In genomic region chr14:54463959-54464292, GRCm38 (mm10) we compare ENCODE assay signal across 8 mouse cellular contexts. TPM values are rescaled to one million over a fixed set of nuclear protein-coding genes. Genes with fewer than 3 reads are reported as not detected.
DNase-seq lines count a peak whose midpoint lies in the region; ATAC-seq and TF ChIP-seq lines count a peak whose summit lies in the region.

TSS of gene Lrp10 (plus strand) at chr14:54464137.

- TF ChIP-seq CTCF in liver, embryonic 14.5 days (IDR thresholded peaks at IDR 0.05; ENCODE audit: low read depth): no peak

- peak; percentile 83 to 87 for DNase-seq in CD8-positive naive resting alpha-beta T cell, adult 2 months (ENCODE audit: low read depth in 2 of 2, low spot score in 2 of 2)
- peak; percentile 82 for DNase-seq in c-Kit-positive CD71-positive TER-119-negative erythroid progenitor cells, embryonic 14.5 days (ENCODE audit: low read depth)
- DNase-seq in kidney, postnatal 36 days: peak; percentile 90 to 96
- peak; percentile 83 to 88 (median 84) for DNase-seq in liver, embryonic 14.5 days (ENCODE audit: low read depth in 3 of 3, low spot score in 3 of 3)
- peak; percentile 88 for DNase-seq in neural tube, embryonic 10.5 days (ENCODE audit: extremely low spot score, low spot score)

- H3K4me2 ChIP-seq in forebrain, embryonic 12.5 days: peak within 1 kb of the TSS; percentile 92
- peak within 1 kb of the TSS; percentile 88 for H3K4me2 ChIP-seq in heart, embryonic 16.5 days (ENCODE audit: low read depth, low read length)
- peak within 1 kb of the TSS; percentile 70 for H3K4me2 ChIP-seq in liver, embryonic 14.5 days (ENCODE audit: low read depth)
- peak within 1 kb of the TSS; percentile 84 for H3K4me2 ChIP-seq in stomach, embryonic 15.5 days

- no peaks in the 10 kb centered on the region for H3K27me3 ChIP-seq in forebrain, embryonic 12.5 days
- no peaks in the 10 kb centered on the region for H3K27me3 ChIP-seq in heart, embryonic 16.5 days (ENCODE audit: control insufficient read depth, insufficient read depth, low read length)
- H3K27me3 ChIP-seq in liver, embryonic 14.5 days (ENCODE audit: control insufficient read depth, insufficient read depth, low read length): no peaks in the 10 kb centered on the region
- H3K27me3 ChIP-seq in stomach, embryonic 15.5 days (replicated peaks): no peaks in the 10 kb centered on the region

- peak within 1 kb of the TSS; percentile 82 for H3K4me3 ChIP-seq in forebrain, embryonic 12.5 days (replicated peaks)
- H3K4me3 ChIP-seq in heart, embryonic 16.5 days (ENCODE audit: low read length): peak within 1 kb of the TSS; percentile 92
- H3K4me3 ChIP-seq in liver, embryonic 14.5 days (ENCODE audit: insufficient read depth in 1 of 2, low read depth in 2 of 2, low read length in 2 of 2): peak within 1 kb of the TSS; percentile 71 to 95
- peak within 1 kb of the TSS; percentile 96 for H3K4me3 ChIP-seq in stomach, embryonic 15.5 days (replicated peaks)

- no peaks in the 10 kb centered on the region for H3K9me3 ChIP-seq in forebrain, embryonic 12.5 days
- no peaks in the 10 kb centered on the region for H3K9me3 ChIP-seq in heart, embryonic 16.5 days (replicated peaks; ENCODE audit: control insufficient read depth, low read length)
- no peaks in the 10 kb centered on the region for H3K9me3 ChIP-seq in liver, embryonic 14.5 days (ENCODE audit: control insufficient read depth, low read length)
- no peaks in the 10 kb centered on the region for H3K9me3 ChIP-seq in stomach, embryonic 15.5 days

- H3K9ac ChIP-seq in forebrain, embryonic 12.5 days: peak within 1 kb of the TSS; percentile 79
- H3K9ac ChIP-seq in heart, embryonic 16.5 days (ENCODE audit: low read length): peak within 1 kb of the TSS; percentile 87
- H3K9ac ChIP-seq in liver, embryonic 14.5 days (replicated peaks): peak within 1 kb of the TSS; percentile 84
- peak within 1 kb of the TSS; percentile 84 for H3K9ac ChIP-seq in stomach, embryonic 15.5 days

- H3K27ac ChIP-seq in forebrain, embryonic 12.5 days: peak within 1 kb of the TSS; percentile 69; the same call in 1 of the 2 replicates
- H3K27ac ChIP-seq in heart, embryonic 16.5 days (ENCODE audit: low read length): peak within 1 kb of the TSS; percentile 90
- H3K27ac ChIP-seq in liver, embryonic 14.5 days: peak within 1 kb of the TSS; percentile 76
- peak within 1 kb of the TSS; percentile 90 for H3K27ac ChIP-seq in stomach, embryonic 15.5 days

- 0% methylated on average over 29 of the region's 35 CpGs for WGBS in forebrain, embryonic 12.5 days
- WGBS in heart, embryonic 16.5 days: under 1% methylated on average over 35 of the region's 35 CpGs
- WGBS in liver, embryonic 14.5 days (ENCODE audit: insufficient replicate concordance): under 1% methylated on average over 35 of the region's 35 CpGs
- under 1% methylated on average over 35 of the region's 35 CpGs for WGBS in stomach, embryonic 15.5 days

- peaks cover 16% of the 10 kb centered on the region for H3K36me3 ChIP-seq in forebrain, embryonic 12.5 days (replicated peaks)
- peaks cover 20% of the 10 kb centered on the region for H3K36me3 ChIP-seq in heart, embryonic 16.5 days (ENCODE audit: control insufficient read depth, insufficient read depth)
- H3K36me3 ChIP-seq in liver, embryonic 14.5 days (replicated peaks; ENCODE audit: control insufficient read depth, insufficient read depth, low read depth): peaks cover 16% of the 10 kb centered on the region
- H3K36me3 ChIP-seq in stomach, embryonic 15.5 days: peaks cover 11% of the 10 kb centered on the region

- ATAC-seq in forebrain, embryonic 12.5 days (ENCODE audit: low FRiP score): peak; percentile 94
- ATAC-seq in heart, embryonic 16.5 days (replicated peaks; ENCODE audit: extremely low read depth, insufficient read depth, low FRiP score): peak; percentile 89
- ATAC-seq in liver, embryonic 14.5 days (ENCODE audit: insufficient read depth): peak; percentile 87
- peak; percentile 87 for ATAC-seq in stomach, embryonic 15.5 days (ENCODE audit: insufficient read depth, low FRiP score, low read depth)

- no peak for TF ChIP-seq EP300 in liver, embryonic 14.5 days (IDR thresholded peaks at IDR 0.05; ENCODE audit: low read depth)

- H3K4me1 ChIP-seq in forebrain, embryonic 12.5 days: peaks cover 7% of the 10 kb centered on the region; the same call in 1 of the 2 replicates
- peaks cover 8% of the 10 kb centered on the region for H3K4me1 ChIP-seq in heart, embryonic 16.5 days (ENCODE audit: control insufficient read depth, insufficient read depth, low read length)
- H3K4me1 ChIP-seq in liver, embryonic 14.5 days (replicated peaks; ENCODE audit: control insufficient read depth in 2 of 2, insufficient read depth in 2 of 2, low read length in 1 of 2): peaks cover 13 to 14% of the 10 kb centered on the region in 2 experiments
- no peaks in the 10 kb centered on the region for H3K4me1 ChIP-seq in stomach, embryonic 15.5 days

RNA-seq across cellular contexts. Expression of gene Lrp10, which starts in this region (rescaled TPM):
- polyA plus RNA-seq in forebrain, embryonic 12.5 days (2016; fragmentation: Nextera tagmentation; extraction: Ambion mirVana): 26.2 and 29.8 TPM in 2 replicates
- polyA plus RNA-seq in heart, embryonic 16.5 days (2015; fragmentation: Nextera tagmentation; extraction: Ambion mirVana): 45.8 and 52.0 TPM in 2 replicates
- polyA plus RNA-seq in liver, embryonic 14.5 days (2012; rRNA removed): 12.8 and 12.9 TPM in 2 replicates
- polyA plus RNA-seq in liver, embryonic 14.5 days (2014; fragmentation: Nextera tagmentation; extraction: Ambion mirVana): 11.1 and 17.2 TPM in 2 replicates
- 49.6 and 51.9 TPM in 2 replicates for polyA plus RNA-seq in stomach, embryonic 15.5 days (2015; fragmentation: Nextera tagmentation; extraction: Ambion mirVana)

Comparison
In these comparisons a context has a peak if more than half of its experiments do, and no peak if none do; other contexts are left out.
1. Peak in every context shown above with its lines: DNase-seq, ATAC-seq, H3K4me3 ChIP-seq and H3K27ac ChIP-seq.